Mouse (Mus musculus) limb, embryonic 13.5 days (tissue): ENCODE measurements at regions not wholly inside any gene's neighbourhood (a gene's known extent, or its start where the extent isn't known, plus 50 kb on each side); places are given as distances from the start of the nearest gene placed in this dataset.

Experiments
- ATAC-seq: fragments of 200-750 bp; cut with Nextera tagmentation; 2 replicates; pipeline ENCODE4 v1.8.0; 2017; ENCODE audit warnings: low read depth, moderate number of reproducible peaks, moderate TSS enrichment; ENCODE audit not compliant: low FRiP score
- H3K27ac ChIP-seq: fragments of 300-500 bp; sonication (generic); 2 replicates; pipeline ENCODE4 v1.5.1; 2015; ENCODE audit warnings: inconsistent platforms, mild to moderate bottlenecking, moderate library complexity
- H3K27me3 ChIP-seq: fragments of 300-500 bp; sonication (generic); 2 replicates; pipeline ENCODE4 v1.6.1; 2015; ENCODE audit warnings: mild to moderate bottlenecking, inconsistent platforms
- H3K36me3 ChIP-seq: fragments of 300-500 bp; sonication (generic); 2 replicates; pipeline ENCODE4 v1.6.1; 2015; ENCODE audit warnings: inconsistent platforms, mild to moderate bottlenecking, moderate library complexity
- H3K4me1 ChIP-seq: fragments of 300-500 bp; sonication (generic); 2 replicates; pipeline ENCODE4 v1.6.1; 2015; ENCODE audit warnings: inconsistent platforms
- H3K4me2 ChIP-seq: fragments of 300-500 bp; sonication (generic); replicated peaks from 2 replicates; pipeline ENCODE4 v1.6.1; 2015; ENCODE audit warnings: inconsistent platforms, mild to moderate bottlenecking, moderate library complexity
- H3K4me3 ChIP-seq: fragments of 300-500 bp; sonication (generic); 2 replicates; pipeline ENCODE4 v1.5.1; 2015; ENCODE audit warnings: moderate library complexity, mild to moderate bottlenecking, inconsistent platforms
- H3K9ac ChIP-seq: fragments of 300-500 bp; sonication (generic); 2 replicates; pipeline ENCODE4 v1.6.1; 2015; ENCODE audit warnings: mild to moderate bottlenecking, inconsistent platforms
- H3K9me3 ChIP-seq: fragments of 300-500 bp; sonication (generic); 2 replicates; pipeline ENCODE4 v1.6.1; 2016; ENCODE audit warnings: inconsistent platforms
- WGBS: fragments of 180-500 bp; shearing (Covaris S2); methylation state at CpG from one replicate; pipeline ENCODE4 v1.1.7; 2015; 5-methylcytosine and 5-hydroxymethylcytosine counted together

- ATAC-seq: no peak
- Histone ChIP-seq H3K4me1 (no peaks in the 10 kb centered on the region; the same call in 1 of the 2 replicates), H3K9me3 (no peaks in the 10 kb centered on the region), H3K36me3 (no peaks in the 10 kb centered on the region), H3K4me3 (no peak overlapping the region), H3K27me3 (no peaks in the 10 kb centered on the region), H3K4me2 (no peak overlapping the region), H3K9ac (no peak overlapping the region), H3K27ac (no peak overlapping the region)
- 97% methylated on average over 2 of the region's 2 CpGs for WGBS
Measured at GRCm38 (mm10) chr1:35708176-35708788, 359.9 kb upstream of the Hs6st1 start.

DNA sequence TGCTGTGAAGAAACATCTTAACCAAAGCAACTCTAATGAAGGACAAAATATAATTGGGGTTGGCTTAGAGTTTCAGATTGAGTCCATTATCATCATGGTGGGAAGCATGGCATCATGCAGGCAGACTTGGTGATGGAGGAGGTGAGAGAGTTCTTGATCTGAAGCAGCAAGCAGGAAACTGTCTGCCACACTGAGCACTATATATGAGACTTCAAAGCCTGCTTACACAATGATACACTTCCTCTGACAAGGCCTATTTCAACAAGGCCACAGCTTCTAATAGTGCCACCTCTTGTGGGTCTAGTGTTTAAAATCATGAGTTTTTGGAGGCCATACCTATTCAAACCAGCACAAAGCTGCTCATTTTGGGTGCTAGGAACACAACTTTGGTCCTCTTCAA, 359.0 kb upstream of the Hs6st1 start:
- Histone ChIP-seq H3K4me3 (no peak overlapping the region), H3K4me1 (peaks cover 3% of the 10 kb centered on the region; the same call in 1 of the 2 replicates), H3K27ac (no peak overlapping the region), H3K36me3 (no peaks in the 10 kb centered on the region), H3K9me3 (no peaks in the 10 kb centered on the region), H3K27me3 (no peaks in the 10 kb centered on the region), H3K4me2 (no peak overlapping the region), H3K9ac (no peak overlapping the region)
- no peak for ATAC-seq

- Histone ChIP-seq H3K36me3 (no peaks in the 10 kb centered on the region), H3K4me2 (no peak overlapping the region), H3K4me3 (no peak overlapping the region), H3K27me3 (no peaks in the 10 kb centered on the region), H3K4me1 (peaks cover 3% of the 10 kb centered on the region; the same call in 1 of the 2 replicates), H3K27ac (no peak overlapping the region), H3K9ac (no peak overlapping the region), H3K9me3 (no peaks in the 10 kb centered on the region)
- 60% methylated on average over 4 of the region's 4 CpGs for WGBS
- no peak for ATAC-seq
Measured at GRCm38 (mm10) chr1:35713961-35714360, 354.2 kb upstream of the Hs6st1 start.

- Histone ChIP-seq H3K9ac (no peak overlapping the region), H3K9me3 (no peaks in the 10 kb centered on the region), H3K27me3 (no peaks in the 10 kb centered on the region), H3K4me3 (no peak overlapping the region), H3K27ac (no peak overlapping the region), H3K4me1 (peaks cover 3% of the 10 kb centered on the region; the same call in 1 of the 2 replicates), H3K36me3 (no peaks in the 10 kb centered on the region), H3K4me2 (no peak overlapping the region)
- no peak for ATAC-seq
- 59% methylated on average over 6 of the region's 6 CpGs for WGBS
Measured at GRCm38 (mm10) chr1:35715931-35716330, 352.3 kb upstream of the Hs6st1 start.

DNA sequence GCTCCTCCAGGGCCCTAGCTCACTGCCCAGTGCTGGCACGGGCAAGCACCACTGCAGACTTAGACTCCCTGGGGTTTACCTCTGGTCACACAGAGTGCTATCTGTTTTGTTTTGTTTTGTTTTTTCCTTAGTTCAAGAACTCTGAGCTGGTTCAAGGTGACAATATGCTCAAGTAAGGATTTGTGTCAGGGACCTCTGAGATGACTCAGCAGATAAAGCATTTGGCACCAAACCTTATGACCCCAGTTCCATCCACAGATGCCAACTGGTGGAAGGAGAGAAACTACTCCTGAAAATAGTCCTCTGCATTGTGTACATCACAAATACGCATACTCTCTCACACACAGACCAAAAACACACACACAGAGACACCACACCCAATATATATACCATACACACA, 351.0 kb upstream of the Hs6st1 start:
- no peaks in the 10 kb centered on the region for H3K36me3 ChIP-seq
- H3K9ac ChIP-seq: no peak overlapping the region
- H3K4me1 ChIP-seq: 0 out of 2 replicates have a peak, but pooled peaks cover 3% of the 10 kb centered on the region
- no peak overlapping the region for H3K4me2 ChIP-seq
- no peak overlapping the region for H3K27ac ChIP-seq
- no peak for ATAC-seq
- WGBS: 87% methylated on average over 2 of the region's 2 CpGs
- H3K4me3 ChIP-seq: no peak overlapping the region
- no peaks in the 10 kb centered on the region for H3K9me3 ChIP-seq
- H3K27me3 ChIP-seq: no peaks in the 10 kb centered on the region

GRCm38 (mm10) chr1:35717659-35718058, 350.5 kb upstream of the Hs6st1 start:
- Histone ChIP-seq H3K4me3 (no peak overlapping the region), H3K4me2 (no peak overlapping the region), H3K36me3 (no peaks in the 10 kb centered on the region), H3K27me3 (no peaks in the 10 kb centered on the region), H3K9ac (no peak overlapping the region), H3K27ac (no peak overlapping the region), H3K9me3 (no peaks in the 10 kb centered on the region), H3K4me1 (0 out of 2 replicates have a peak, but pooled peaks cover 3% of the 10 kb centered on the region)
- no peak for ATAC-seq
- WGBS: 81% methylated on average over 2 of the region's 2 CpGs

DNA sequence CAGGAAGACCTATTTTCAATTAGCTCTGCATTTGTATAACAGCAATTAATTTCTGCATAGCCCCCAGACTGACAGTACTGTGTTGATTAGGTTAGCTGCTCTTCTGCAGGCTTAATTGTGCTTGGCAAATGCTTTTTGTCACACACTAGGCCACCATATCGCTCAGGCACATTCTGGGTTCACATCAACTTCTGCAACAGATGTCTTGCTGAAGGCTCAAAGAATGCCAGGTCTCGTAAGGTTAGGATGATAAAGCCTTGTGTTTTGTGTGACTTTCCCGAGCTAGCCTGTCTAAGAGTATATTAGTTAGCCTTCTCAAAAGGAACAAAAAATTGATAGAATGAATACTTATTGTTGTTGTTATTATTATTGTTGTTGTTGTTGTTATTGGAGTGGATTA, 348.1 kb upstream of the Hs6st1 start:
- no peak overlapping the region for H3K27ac ChIP-seq
- H3K9ac ChIP-seq: no peak overlapping the region
- no peaks in the 10 kb centered on the region for H3K27me3 ChIP-seq
- H3K36me3 ChIP-seq: no peaks in the 10 kb centered on the region
- no peak for ATAC-seq
- no peak overlapping the region for H3K4me2 ChIP-seq
- no peaks in the 10 kb centered on the region for H3K4me1 ChIP-seq
- H3K9me3 ChIP-seq: no peaks in the 10 kb centered on the region
- 84% methylated on average over 3 of the region's 3 CpGs for WGBS
- no peak overlapping the region for H3K4me3 ChIP-seq

DNA sequence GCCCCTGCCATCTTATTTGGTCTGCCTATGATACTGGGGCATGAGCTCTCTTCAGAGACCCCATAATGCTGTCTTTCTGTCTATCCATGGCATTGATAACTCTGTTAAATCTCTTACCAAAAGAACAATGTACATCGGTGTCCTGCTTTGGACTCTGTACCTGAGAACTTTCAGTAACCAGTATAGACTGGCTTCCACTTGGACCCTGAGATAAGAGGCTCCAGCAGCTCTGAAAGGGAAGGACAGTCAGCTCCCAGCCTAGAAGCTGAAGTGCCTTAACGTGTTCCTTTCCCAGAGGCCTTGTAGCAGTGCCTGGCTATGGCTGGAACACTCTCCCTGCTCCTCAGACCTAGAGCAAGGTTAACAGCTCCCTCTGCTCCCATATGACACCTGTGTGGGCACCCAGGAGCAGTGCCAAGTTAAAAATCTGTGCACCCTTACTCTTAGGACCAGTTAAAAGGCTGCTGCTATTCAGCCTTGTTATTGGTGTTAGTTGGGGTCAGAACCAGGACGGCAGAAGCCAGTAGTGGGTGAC, 343.8 kb upstream of the Hs6st1 start:
- Histone ChIP-seq H3K4me1 (no peaks in the 10 kb centered on the region), H3K27me3 (no peaks in the 10 kb centered on the region), H3K4me2 (no peak overlapping the region), H3K9me3 (no peaks in the 10 kb centered on the region), H3K27ac (no peak overlapping the region), H3K36me3 (no peaks in the 10 kb centered on the region), H3K4me3 (no peak overlapping the region), H3K9ac (no peak overlapping the region)
- ATAC-seq: no peak
- WGBS: 73% methylated on average over 3 of the region's 3 CpGs

- no peak for ATAC-seq
- Histone ChIP-seq H3K36me3 (no peaks in the 10 kb centered on the region), H3K4me1 (no peaks in the 10 kb centered on the region), H3K4me2 (no peak overlapping the region), H3K9me3 (no peaks in the 10 kb centered on the region), H3K4me3 (no peak overlapping the region), H3K9ac (no peak overlapping the region), H3K27me3 (no peaks in the 10 kb centered on the region), H3K27ac (no peak overlapping the region)
- WGBS: 3% methylated on average over 1 of the region's 1 CpGs
Measured at GRCm38 (mm10) chr1:35726596-35726995, 341.6 kb upstream of the Hs6st1 start.

GRCm38 (mm10) chr1:35727310-35727990, 340.8 kb upstream of the Hs6st1 start:
- Histone ChIP-seq H3K27ac (no peak overlapping the region), H3K4me3 (no peak overlapping the region), H3K9me3 (no peaks in the 10 kb centered on the region), H3K36me3 (no peaks in the 10 kb centered on the region), H3K9ac (no peak overlapping the region), H3K4me1 (no peaks in the 10 kb centered on the region), H3K27me3 (no peaks in the 10 kb centered on the region), H3K4me2 (no peak overlapping the region)
- WGBS: 89% methylated on average over 8 of the region's 8 CpGs
- ATAC-seq: no peak

DNA sequence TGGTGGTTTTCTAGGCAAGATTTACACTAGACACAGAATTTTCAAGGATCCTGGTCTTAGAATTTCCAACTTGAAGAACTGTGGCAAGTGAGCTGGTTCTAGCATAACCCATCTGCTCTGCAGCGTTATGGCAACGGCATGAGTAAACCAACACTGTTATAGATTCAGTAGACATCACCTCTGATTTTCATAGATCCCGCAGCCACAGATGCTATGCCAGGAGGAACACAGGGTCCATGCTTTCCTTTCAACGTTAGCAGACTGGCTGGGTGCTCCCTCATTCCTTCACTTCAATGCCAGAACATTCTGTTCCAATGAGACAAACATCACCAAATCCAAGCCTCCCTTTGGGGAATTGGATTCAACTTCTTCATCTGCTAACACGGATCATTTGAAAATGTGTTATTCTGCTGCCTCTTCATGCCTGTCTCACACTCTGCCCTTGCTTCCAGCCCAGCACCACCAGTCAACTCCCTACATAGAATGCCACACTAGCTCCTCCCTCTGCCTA, 338.4 kb upstream of the Hs6st1 start:
- WGBS: 87% methylated on average over 5 of the region's 5 CpGs
- no peak for ATAC-seq

DNA sequence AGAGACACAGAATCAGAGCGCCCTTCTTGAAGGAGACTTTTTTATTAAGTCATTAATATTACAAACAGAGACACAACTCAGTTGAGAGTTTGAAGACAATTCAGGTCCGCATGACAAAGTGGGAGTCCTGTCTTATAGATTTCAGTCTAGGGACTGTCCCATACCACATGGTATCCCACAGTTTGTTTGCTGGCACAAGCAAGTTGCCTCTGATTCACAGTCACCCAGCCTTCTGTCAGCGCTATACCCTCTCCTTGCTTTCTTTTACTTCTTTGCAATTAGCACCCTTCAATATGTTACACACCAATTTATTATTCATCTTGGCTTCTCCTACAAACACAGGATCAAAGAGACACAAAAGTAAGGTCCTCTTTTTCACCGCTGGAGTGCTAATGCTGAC, 337.9 kb upstream of the Hs6st1 start:
- Histone ChIP-seq H3K9me3 (no peaks in the 10 kb centered on the region), H3K4me2 (no peak overlapping the region), H3K36me3 (no peaks in the 10 kb centered on the region), H3K9ac (no peak overlapping the region), H3K27ac (no peak overlapping the region), H3K4me3 (no peak overlapping the region), H3K27me3 (no peaks in the 10 kb centered on the region), H3K4me1 (no peaks in the 10 kb centered on the region)
- 68% methylated on average over 4 of the region's 4 CpGs for WGBS
- no peak for ATAC-seq

More for the DNA sequence above, 338.4 kb upstream of the Hs6st1 start:
- H3K27ac ChIP-seq: no peak overlapping the region
- no peaks in the 10 kb centered on the region for H3K36me3 ChIP-seq
- H3K9me3 ChIP-seq: no peaks in the 10 kb centered on the region
- no peak overlapping the region for H3K9ac ChIP-seq
- H3K27me3 ChIP-seq: no peaks in the 10 kb centered on the region
- no peak overlapping the region for H3K4me3 ChIP-seq
- H3K4me2 ChIP-seq: no peak overlapping the region
- H3K4me1 ChIP-seq: no peaks in the 10 kb centered on the region
